ENCODE assay signal across 8 mouse cellular contexts in genomic region chr16:91875567-91876344, GRCm38 (mm10).
DNase-seq lines count a peak whose midpoint lies in the region; ATAC-seq and TF ChIP-seq lines count a peak whose summit lies in the region.

No protein-coding gene starts in this region.

- H3K79me2 ChIP-seq in heart, adult 2 months (replicated peaks; ENCODE audit: control insufficient read depth, insufficient read depth, low read length): no peaks in the 10 kb centered on the region

- intact Hi-C loops in heart, adult 2 months (cut with DNase I): no loop called here
- intact Hi-C loops in heart, postnatal 25 days (cut with DNase I): no loop called here

- no peak overlapping the region for H3K4me3 ChIP-seq in heart, adult 2 months
- no peak overlapping the region for H3K4me3 ChIP-seq in embryonic facial prominence, embryonic 13.5 days
- H3K4me3 ChIP-seq in hindbrain, postnatal 0 days (ENCODE audit: low read length): no peak overlapping the region
- H3K4me3 ChIP-seq in neural tube, embryonic 14.5 days (ENCODE audit: low read depth, low read length): no peak overlapping the region

- no peak for TF ChIP-seq POLR2A in heart, adult 2 months (IDR thresholded peaks at IDR 0.05; ENCODE audit: insufficient read depth, low read depth, low read length)

- TF ChIP-seq CTCF in heart, adult 2 months (IDR thresholded peaks at IDR 0.05): no peak
- no peak for TF ChIP-seq CTCF in hindbrain, postnatal 0 days (IDR thresholded peaks at IDR 0.05; ENCODE audit: low read depth)

- no peak overlapping the region for H3K4me2 ChIP-seq in embryonic facial prominence, embryonic 13.5 days
- no peak overlapping the region for H3K4me2 ChIP-seq in hindbrain, postnatal 0 days (ENCODE audit: low read depth, low read length)
- no peak overlapping the region for H3K4me2 ChIP-seq in neural tube, embryonic 14.5 days (ENCODE audit: low read depth, low read length)

- H3K4me1 ChIP-seq in heart, adult 2 months (ENCODE audit: control insufficient read depth, insufficient read depth, low read length): no peaks in the 10 kb centered on the region; the same call in 1 of the 2 replicates
- peaks cover 18% of the 10 kb centered on the region for H3K4me1 ChIP-seq in embryonic facial prominence, embryonic 13.5 days
- no peaks in the 10 kb centered on the region; the same call in 1 of the 2 replicates for H3K4me1 ChIP-seq in hindbrain, postnatal 0 days (ENCODE audit: insufficient read depth, low read length)
- peaks cover 8% of the 10 kb centered on the region; the same call in 1 of the 2 replicates for H3K4me1 ChIP-seq in neural tube, embryonic 14.5 days (ENCODE audit: control insufficient read depth, insufficient read depth, low read length)

- TF ChIP-seq EP300 in heart, adult 2 months (IDR thresholded peaks at IDR 0.05; ENCODE audit: insufficient read depth, low read depth, low read length): 0 out of 2 replicates have a peak, but pooled peaks have one; percentile 22

- ATAC-seq in embryonic facial prominence, embryonic 13.5 days (ENCODE audit: insufficient number of reproducible peaks, insufficient read depth, low FRiP score, low TSS enrichment, low read depth): peak; percentile 57; the same call in 1 of the 2 replicates
- peak; percentile 41 for ATAC-seq in hindbrain, postnatal 0 days
- ATAC-seq in neural tube, embryonic 14.5 days (ENCODE audit: low read depth): peak; percentile 73
- no peak for ATAC-seq in activated CD4-positive, CD25-positive, alpha-beta regulatory T cell, adult 4 months

- H3K27ac ChIP-seq in heart, adult 2 months: no peak overlapping the region; the same call in 1 of the 2 replicates
- H3K27ac ChIP-seq in embryonic facial prominence, embryonic 13.5 days: peak overlapping the region; percentile 66
- peak overlapping the region; percentile 27; the same call in 1 of the 2 replicates for H3K27ac ChIP-seq in hindbrain, postnatal 0 days
- peak overlapping the region; percentile 22 for H3K27ac ChIP-seq in neural tube, embryonic 14.5 days (ENCODE audit: low read depth, low read length)

- no peaks in the 10 kb centered on the region for H3K36me3 ChIP-seq in heart, adult 2 months (ENCODE audit: control insufficient read depth, insufficient read depth, low read length)
- H3K36me3 ChIP-seq in embryonic facial prominence, embryonic 13.5 days: peaks cover 10% of the 10 kb centered on the region
- H3K36me3 ChIP-seq in hindbrain, postnatal 0 days (ENCODE audit: insufficient read depth, low read length): peaks cover 10% of the 10 kb centered on the region; the same call in 1 of the 2 replicates
- peaks cover 4% of the 10 kb centered on the region; the same call in 1 of the 2 replicates for H3K36me3 ChIP-seq in neural tube, embryonic 14.5 days (ENCODE audit: control insufficient read depth, insufficient read depth, low read length)

- H3K27me3 ChIP-seq in heart, adult 2 months (ENCODE audit: control insufficient read depth, insufficient read depth, low read length): no peaks in the 10 kb centered on the region
- H3K27me3 ChIP-seq in embryonic facial prominence, embryonic 13.5 days: no peaks in the 10 kb centered on the region
- no peaks in the 10 kb centered on the region for H3K27me3 ChIP-seq in hindbrain, postnatal 0 days (ENCODE audit: insufficient read depth, low read length)
- no peaks in the 10 kb centered on the region for H3K27me3 ChIP-seq in neural tube, embryonic 14.5 days (ENCODE audit: control insufficient read depth, insufficient read depth, low read length)

- no peak overlapping the region for H3K9ac ChIP-seq in heart, adult 2 months (ENCODE audit: low read depth, low read length)
- no peak overlapping the region for H3K9ac ChIP-seq in embryonic facial prominence, embryonic 13.5 days
- no peak overlapping the region for H3K9ac ChIP-seq in hindbrain, postnatal 0 days (replicated peaks; ENCODE audit: low read length)
- H3K9ac ChIP-seq in neural tube, embryonic 14.5 days (replicated peaks; ENCODE audit: low read depth, low read length): no peak overlapping the region

- DNase-seq in heart, adult 2 months: peak in 1 of 2 experiments; percentile 50
- no peak for DNase-seq in heart, postnatal 25 days (ENCODE audit: low spot score)
- no peak for DNase-seq in hindbrain, postnatal 0 days (ENCODE audit: low spot score)
- DNase-seq in adrenal gland, adult 2 months: no peak
- DNase-seq in lung, postnatal 4 days: no peak

- H3K9me3 ChIP-seq in embryonic facial prominence, embryonic 13.5 days: peaks cover 2% of the 10 kb centered on the region; the same call in 1 of the 2 replicates
- no peaks in the 10 kb centered on the region for H3K9me3 ChIP-seq in hindbrain, postnatal 0 days (ENCODE audit: low read length)
- H3K9me3 ChIP-seq in neural tube, embryonic 14.5 days (ENCODE audit: control insufficient read depth, low read length): no peaks in the 10 kb centered on the region

- 61% methylated on average over 4 of the region's 4 CpGs for WGBS in heart, adult 2 months
- WGBS in embryonic facial prominence, embryonic 13.5 days: 59% methylated on average over 4 of the region's 4 CpGs
- 61% methylated on average over 4 of the region's 4 CpGs for WGBS in hindbrain, postnatal 0 days
- WGBS in neural tube, embryonic 14.5 days: 33% methylated on average over 4 of the region's 4 CpGs
